Mouse (Mus musculus) stomach, embryonic 16.5 days (tissue): ENCODE measurements around the gene Olfr512. TPM values are rescaled to one million over a fixed set of nuclear protein-coding genes. Genes with fewer than 3 reads are reported as not detected.

Experiments
- ATAC-seq: fragments of 200-750 bp; cut with Nextera tagmentation; 2 replicates; pipeline ENCODE4 v1.8.0; 2017; ENCODE audit warnings: moderate number of reproducible peaks, moderate TSS enrichment; ENCODE audit not compliant: insufficient read depth, low FRiP score
- H3K27ac ChIP-seq: fragments of 300-500 bp; sonication (generic); 2 replicates; pipeline ENCODE4 v1.5.1; 2014; ENCODE audit warnings: low read length
- H3K27me3 ChIP-seq: fragments of 300-500 bp; sonication (generic); 2 replicates; pipeline ENCODE4 v1.6.1; 2014; ENCODE audit warnings: low read length, control low read depth, mixed read lengths; ENCODE audit not compliant: control insufficient read depth, insufficient read depth
- H3K36me3 ChIP-seq: fragments of 300-500 bp; sonication (generic); 2 replicates; pipeline ENCODE4 v1.6.1; 2014; ENCODE audit warnings: low read length; ENCODE audit not compliant: control insufficient read depth, insufficient read depth
- H3K4me1 ChIP-seq: fragments of 300-500 bp; sonication (generic); 2 replicates; pipeline ENCODE4 v1.6.1; 2014; ENCODE audit warnings: low read length, control low read depth, mixed read lengths; ENCODE audit not compliant: control insufficient read depth, insufficient read depth
- H3K4me2 ChIP-seq: fragments of 300-500 bp; sonication (generic); 2 replicates; pipeline ENCODE4 v1.6.1; 2014; ENCODE audit warnings: low read depth, low read length, mixed read lengths
- H3K4me3 ChIP-seq: fragments of 300-500 bp; sonication (generic); replicated peaks from 2 replicates; pipeline ENCODE4 v1.5.1; 2014; ENCODE audit warnings: mild to moderate bottlenecking, low read length
- H3K9ac ChIP-seq: fragments of 300-500 bp; sonication (generic); 2 replicates; pipeline ENCODE4 v1.6.1; 2014; ENCODE audit warnings: low read length
- H3K9me3 ChIP-seq: fragments of 300-500 bp; sonication (generic); replicated peaks from 2 replicates; pipeline ENCODE4 v1.6.1; 2016; ENCODE audit warnings: low read length, control low read depth; ENCODE audit not compliant: control insufficient read depth
- WGBS: fragments of 180-500 bp; shearing (Covaris S2); extraction: QIAGEN DNeasy Blood & Tissue Kit; methylation state at CpG from one replicate; pipeline ENCODE4 v1.1.7; 2014; 5-methylcytosine and 5-hydroxymethylcytosine counted together
- polyA plus RNA-seq: library from polyadenylated mRNA; unstranded; fragments of >200 nt; fragmentation: Nextera tagmentation; extraction: Ambion mirVana; gene quantifications from 2 replicates; pipeline ENCODE4 v1.2.1, GENCODE M21; 2015

Gene Olfr512
- not detected in 2 replicates for polyA plus RNA-seq

GRCm38 (mm10) chr7:108713020-108713419 lies at the start of gene Olfr512:
Olfr512 (plus strand) TSS chr7:108713320.
- no peak within 1 kb of the TSS for H3K4me3 ChIP-seq
- H3K27me3 ChIP-seq: no peaks in the 10 kb centered on the region
- no peak for ATAC-seq
- no peak within 1 kb of the TSS for H3K27ac ChIP-seq
- H3K4me2 ChIP-seq: no peak within 1 kb of the TSS
- H3K4me1 ChIP-seq: no peaks in the 10 kb centered on the region
- H3K9ac ChIP-seq: no peak within 1 kb of the TSS
- no peaks in the 10 kb centered on the region for H3K9me3 ChIP-seq
- no peaks in the 10 kb centered on the region for H3K36me3 ChIP-seq

DNA sequence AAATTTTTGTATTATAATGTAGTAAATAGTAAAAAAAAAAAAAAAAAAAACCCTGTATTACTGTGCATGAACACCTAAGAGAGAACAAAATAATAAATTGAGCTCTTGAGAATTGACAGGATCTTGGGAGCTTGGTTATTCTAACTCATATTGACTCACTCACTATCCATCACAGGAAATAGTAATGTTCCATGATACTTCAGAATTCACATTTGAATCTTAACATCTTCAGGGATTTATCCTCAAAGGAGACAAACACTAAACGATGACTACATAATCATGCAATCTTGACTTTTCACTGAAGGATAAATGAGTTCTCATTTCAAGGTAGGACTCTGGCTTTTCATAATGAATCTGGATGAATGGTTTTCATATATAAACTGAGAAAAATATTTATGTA lies 47.0 kb upstream of the Olfr512 start, which contains the start of gene Olfr510:
Gene Olfr510, plus strand, starts transcription at position 301 of the 400 bp plus-strand sequence.
- no peak within 1 kb of the TSS for H3K4me2 ChIP-seq
- H3K4me3 ChIP-seq: no peak within 1 kb of the TSS
- H3K9me3 ChIP-seq: no peaks in the 10 kb centered on the region
- no peaks in the 10 kb centered on the region for H3K4me1 ChIP-seq
- ATAC-seq: no peak
- H3K27ac ChIP-seq: no peak within 1 kb of the TSS
- H3K9ac ChIP-seq: no peak within 1 kb of the TSS
- WGBS: 91% methylated on average over 1 of the region's 1 CpGs
- H3K27me3 ChIP-seq: no peaks in the 10 kb centered on the region
- H3K36me3 ChIP-seq: no peaks in the 10 kb centered on the region

GRCm38 (mm10) chr7:108671058-108671457 lies 42.1 kb upstream of the Olfr512 start:
- Histone ChIP-seq H3K4me3 (no peak overlapping the region), H3K4me1 (no peaks in the 10 kb centered on the region), H3K9me3 (no peaks in the 10 kb centered on the region), H3K4me2 (no peak overlapping the region), H3K9ac (no peak overlapping the region), H3K27ac (no peak overlapping the region), H3K36me3 (no peaks in the 10 kb centered on the region), H3K27me3 (no peaks in the 10 kb centered on the region)
- 47% methylated on average over 1 of the region's 1 CpGs for WGBS
- ATAC-seq: no peak

GRCm38 (mm10) chr7:108678886-108679285 lies 34.2 kb upstream of the Olfr512 start:
- H3K27me3 ChIP-seq: no peaks in the 10 kb centered on the region
- no peaks in the 10 kb centered on the region for H3K4me1 ChIP-seq
- no peak overlapping the region for H3K9ac ChIP-seq
- no peaks in the 10 kb centered on the region for H3K36me3 ChIP-seq
- no peak for ATAC-seq
- no peak overlapping the region for H3K27ac ChIP-seq
- H3K4me2 ChIP-seq: no peak overlapping the region
- no peaks in the 10 kb centered on the region for H3K9me3 ChIP-seq
- WGBS: 79% methylated on average over 4 of the region's 4 CpGs
- H3K4me3 ChIP-seq: no peak overlapping the region

GRCm38 (mm10) chr7:108750673-108751072 lies 37.6 kb downstream of the Olfr512 start, which contains the start of gene Olfr513:
Olfr513 (plus strand) TSS chr7:108750973.
- no peak within 1 kb of the TSS for H3K4me2 ChIP-seq
- 66% methylated on average over 1 of the region's 1 CpGs for WGBS
- H3K27me3 ChIP-seq: no peaks in the 10 kb centered on the region
- H3K36me3 ChIP-seq: no peaks in the 10 kb centered on the region
- no peak within 1 kb of the TSS for H3K9ac ChIP-seq
- H3K27ac ChIP-seq: no peak within 1 kb of the TSS
- ATAC-seq: no peak
- no peaks in the 10 kb centered on the region for H3K9me3 ChIP-seq
- H3K4me1 ChIP-seq: no peaks in the 10 kb centered on the region
- no peak within 1 kb of the TSS for H3K4me3 ChIP-seq

DNA sequence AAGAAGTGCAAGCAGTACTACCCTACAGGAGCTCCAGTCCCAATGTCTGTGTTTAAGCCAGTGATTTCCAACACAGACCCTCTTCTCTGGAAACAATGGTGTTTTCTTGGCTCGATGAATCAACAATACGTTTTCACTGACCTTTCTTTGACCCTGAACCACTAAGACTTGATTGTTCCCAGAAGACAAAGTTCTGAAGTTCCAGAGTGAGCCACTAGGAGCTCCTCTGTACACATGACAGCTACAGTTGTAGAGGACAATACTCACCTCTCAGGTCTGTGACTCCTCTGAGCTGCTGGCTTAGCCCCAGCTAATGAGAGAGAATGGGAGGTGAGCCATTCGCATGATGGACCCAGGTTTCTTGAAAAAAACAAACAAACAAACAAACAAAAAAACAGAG lies 47.3 kb downstream of the Olfr512 start:
- Histone ChIP-seq H3K9ac (no peak overlapping the region), H3K36me3 (no peaks in the 10 kb centered on the region), H3K4me3 (no peak overlapping the region), H3K4me2 (no peak overlapping the region), H3K27ac (no peak overlapping the region), H3K9me3 (no peaks in the 10 kb centered on the region), H3K27me3 (no peaks in the 10 kb centered on the region), H3K4me1 (no peaks in the 10 kb centered on the region)
- ATAC-seq: no peak
- WGBS: 27% methylated on average over 3 of the region's 3 CpGs

Other genes with a start within 250 kb of the Olfr512 start
- not detected in 2 replicates for gene Olfr498, start 248.0 kb upstream of the Olfr512 start, polyA plus RNA-seq
- not detected in 2 replicates for gene Olfr502, start 188.3 kb upstream of the Olfr512 start, polyA plus RNA-seq
- not detected in 2 replicates for gene Olfr503, start 168.8 kb upstream of the Olfr512 start, polyA plus RNA-seq
- gene Olfr504, start 147.5 kb upstream of the Olfr512 start, polyA plus RNA-seq: not detected in 2 replicates
- gene Olfr506, start 102.5 kb upstream of the Olfr512 start, polyA plus RNA-seq: not detected in 2 replicates
- not detected in 2 replicates for gene Olfr507, start 91.5 kb upstream of the Olfr512 start, polyA plus RNA-seq
- gene Olfr508, start 83.3 kb upstream of the Olfr512 start, polyA plus RNA-seq: not detected in 2 replicates
- gene Olfr509, start 61.4 kb upstream of the Olfr512 start, polyA plus RNA-seq: not detected in 2 replicates
- not detected in 2 replicates for gene Olfr510, start 46.9 kb upstream of the Olfr512 start, polyA plus RNA-seq
- gene Olfr513, start 37.7 kb downstream of the Olfr512 start, polyA plus RNA-seq: not detected in 2 replicates
- not detected in 2 replicates for gene Olfr514, start 112.7 kb downstream of the Olfr512 start, polyA plus RNA-seq
- not detected in 2 replicates for gene Olfr516, start 137.2 kb downstream of the Olfr512 start, polyA plus RNA-seq
- gene Olfr517, start 159.1 kb downstream of the Olfr512 start, polyA plus RNA-seq: not detected in 2 replicates
- not detected in 2 replicates for gene Olfr518, start 171.7 kb downstream of the Olfr512 start, polyA plus RNA-seq
- gene Olfr519, start 181.1 kb downstream of the Olfr512 start, polyA plus RNA-seq: not detected in 2 replicates
- gene Nlrp10, start 216.9 kb downstream of the Olfr512 start, polyA plus RNA-seq: 0.89 and 2.3 TPM in 2 replicates
- gene Eif3f, start 221.1 kb downstream of the Olfr512 start, polyA plus RNA-seq: 60.7 and 63.5 TPM in 2 replicates
- 2.1 and 2.6 TPM in 2 replicates for gene Tub, start 237.0 kb downstream of the Olfr512 start, polyA plus RNA-seq